Mouse (Mus musculus) brain, adult 2 months (tissue): ENCODE data around the gene Cfap65.

Experiments used
- DNase-seq: peaks from one replicate; pipeline ENCODE4 v3.0.0; 2011; ENCODE audit warnings: low read depth, low spot score

Cfap65 gene

GRCm38 (mm10) chr1:74935402-74935801 lies at the start of gene Cfap65:
Gene Cfap65 (minus strand): TSS chr1:74935599.
- DNase-seq = peak; percentile 92

- no peak for DNase-seq
Observed at GRCm38 (mm10) chr1:74977001-74977400, 41.6 kb upstream of the Cfap65 start.

- no peak for DNase-seq
Observed at GRCm38 (mm10) chr1:74975936-74976335, 40.5 kb upstream of the Cfap65 start.

- DNase-seq = no peak
Observed at GRCm38 (mm10) chr1:74973590-74973989, 38.2 kb upstream of the Cfap65 start.

GRCm38 (mm10) chr1:74971353-74972050 lies 36.1 kb upstream of the Cfap65 start:
- DNase-seq = no peak

GRCm38 (mm10) chr1:74967962-74968580 lies 32.7 kb upstream of the Cfap65 start:
- no peak for DNase-seq

- DNase-seq = peak; percentile 90
Observed at GRCm38 (mm10) chr1:74964494-74965215, 29.3 kb upstream of the Cfap65 start.

- DNase-seq = no peak
Observed at GRCm38 (mm10) chr1:74962853-74963227, 27.4 kb upstream of the Cfap65 start.

- DNase-seq = no peak
Observed at GRCm38 (mm10) chr1:74962126-74962852, 26.9 kb upstream of the Cfap65 start.

- no peak for DNase-seq
Observed at GRCm38 (mm10) chr1:74961722-74962121, 26.3 kb upstream of the Cfap65 start.

GRCm38 (mm10) chr1:74960059-74960458 lies 24.7 kb upstream of the Cfap65 start:
- DNase-seq = no peak

GRCm38 (mm10) chr1:74951556-74952210 lies 16.3 kb upstream of the Cfap65 start, which contains the start of gene Ihh:
Gene Ihh (minus strand): TSS chr1:74951672.
- no peak for DNase-seq

GRCm38 (mm10) chr1:74950576-74951490 lies 15.4 kb upstream of the Cfap65 start:
- no peak for DNase-seq

GRCm38 (mm10) chr1:74950066-74950465 lies 14.7 kb upstream of the Cfap65 start:
- no peak for DNase-seq

GRCm38 (mm10) chr1:74949666-74950050 lies 14.3 kb upstream of the Cfap65 start:
- DNase-seq = no peak

GRCm38 (mm10) chr1:74948784-74949665 lies 13.6 kb upstream of the Cfap65 start:
- DNase-seq = peak; percentile 67

GRCm38 (mm10) chr1:74947986-74948670 lies 12.7 kb upstream of the Cfap65 start:
- DNase-seq = no peak

GRCm38 (mm10) chr1:74941651-74942360 lies 6.4 kb upstream of the Cfap65 start:
- DNase-seq = no peak
